Mouse (Mus musculus) thymus, adult 2 months (tissue): ENCODE results near the gene Eva1c.

Experiments used
- CTCF ChIP-seq: fragments of 200-500 bp; IDR thresholded peaks from 2 replicates; pipeline ENCODE4 v1.5.1; 2012; ENCODE audit warnings: mild to moderate bottlenecking, control low read depth, low read length, moderate library complexity, borderline replicate concordance; ENCODE audit not compliant: control insufficient read depth, poor library complexity, insufficient read depth; ENCODE audit errors: extremely low read depth
- POLR2A ChIP-seq: fragments of 200-500 bp; IDR thresholded peaks from 2 replicates; pipeline ENCODE4 v1.6.1; 2012; ENCODE audit warnings: mild to moderate bottlenecking, low read length, control low read depth, moderate library complexity; ENCODE audit not compliant: control insufficient read depth, poor library complexity, insufficient read depth; ENCODE audit errors: extremely low read depth

DNA sequence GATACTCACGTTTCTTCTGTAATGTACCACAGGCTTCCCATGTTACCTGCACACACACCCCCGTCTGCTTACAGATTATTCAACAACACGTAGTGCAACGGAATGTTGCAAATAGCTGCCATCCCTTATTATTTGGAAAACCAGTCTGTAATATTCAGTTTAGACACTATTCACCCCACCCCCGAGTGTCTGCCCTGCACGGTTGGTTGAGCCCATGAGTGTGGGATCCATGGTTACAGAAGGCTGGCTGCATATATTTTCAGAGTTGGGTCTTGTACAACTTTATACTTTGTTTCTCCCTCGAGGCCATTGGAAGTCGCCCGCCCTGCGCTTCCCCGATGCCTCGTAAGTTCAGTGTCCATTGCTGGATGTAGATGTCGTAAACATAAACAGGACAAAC is 19.1 kb downstream of the Eva1c start:
- no peak for TF ChIP-seq POLR2A
- no peak for TF ChIP-seq CTCF
